Mouse (Mus musculus) G1E (cell line): ENCODE measurements around the gene Ntm.

Experiments
- CTCF ChIP-seq: IDR thresholded peaks from 2 replicates; pipeline ENCODE4 v1.5.1; 2012; ENCODE audit warnings: low read depth, low read length, inconsistent platforms, mixed read lengths
- GATA1 ChIP-seq: IDR thresholded peaks from 2 replicates; pipeline ENCODE4 v1.6.1; 2012; ENCODE audit warnings: borderline replicate concordance, low read length, inconsistent platforms, mixed read lengths

DNA sequence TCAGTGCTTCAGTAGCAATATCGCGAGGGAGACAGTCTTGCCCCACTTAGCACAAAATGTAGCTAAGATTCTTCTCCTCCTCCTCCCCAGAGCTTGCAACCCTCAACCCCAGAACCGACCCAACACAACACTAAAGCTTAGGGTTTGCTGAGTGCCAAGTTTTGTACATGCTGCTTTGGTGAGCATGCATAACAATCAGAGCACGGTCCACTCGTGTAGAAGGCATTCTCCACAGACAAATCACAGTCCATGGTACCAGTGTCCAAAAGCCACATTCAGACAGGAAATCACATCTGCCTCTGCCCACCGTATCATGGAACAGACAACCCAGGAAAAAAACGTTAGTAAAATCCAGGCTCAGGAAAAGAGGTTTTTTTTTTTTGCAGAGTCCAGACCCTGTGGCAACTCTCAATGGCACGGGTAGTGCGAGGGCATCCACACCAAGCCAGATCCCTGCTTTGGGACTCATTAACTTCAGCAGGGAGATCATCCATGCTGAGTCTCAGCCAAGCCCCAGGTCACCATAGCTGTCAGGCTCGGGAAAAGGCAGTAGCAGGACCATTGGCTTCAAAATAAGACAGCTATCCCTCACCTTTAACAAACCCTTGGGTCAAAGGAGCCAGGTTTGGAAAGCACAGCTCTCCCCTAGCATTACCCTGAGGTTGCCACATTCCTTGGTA, 552.1 kb downstream of the Ntm start:
- TF ChIP-seq CTCF (no peak), GATA1 (no peak)
